Mouse (Mus musculus) urinary bladder, postnatal 14 days (tissue): ENCODE data around the gene Ahr.

Experiments used
- DNase-seq: peaks from one replicate; pipeline ENCODE4 v3.0.0; 2021; ENCODE audit warnings: low spot score

Gene Ahr

GRCm38 (mm10) chr12:35534754-35535236, at the start of gene Ahr:
TSS of gene Ahr (minus strand) at chr12:35535038.
- peak; percentile 92 for DNase-seq

- no peak for DNase-seq
Measured at GRCm38 (mm10) chr12:35578826-35579225, 44.0 kb upstream of the Ahr start.

- no peak for DNase-seq
Measured at GRCm38 (mm10) chr12:35576107-35576506, 41.3 kb upstream of the Ahr start.

- no peak for DNase-seq
Measured at GRCm38 (mm10) chr12:35573713-35574112, 38.9 kb upstream of the Ahr start.

- DNase-seq, result no peak
Measured at GRCm38 (mm10) chr12:35562826-35563225, 28.0 kb upstream of the Ahr start.

- no peak for DNase-seq
Measured at GRCm38 (mm10) chr12:35558868-35559267, 24.0 kb upstream of the Ahr start.

GRCm38 (mm10) chr12:35555925-35556324, 21.1 kb upstream of the Ahr start:
- no peak for DNase-seq

GRCm38 (mm10) chr12:35554309-35554708, 19.5 kb upstream of the Ahr start:
- no peak for DNase-seq

GRCm38 (mm10) chr12:35553174-35553573, 18.3 kb upstream of the Ahr start:
- no peak for DNase-seq

GRCm38 (mm10) chr12:35550299-35550698, 15.5 kb upstream of the Ahr start:
- DNase-seq, result no peak

- no peak for DNase-seq
Measured at GRCm38 (mm10) chr12:35542836-35543235, 8.0 kb upstream of the Ahr start.

- peak; percentile 16 for DNase-seq
Measured at GRCm38 (mm10) chr12:35538843-35539242, 4.0 kb upstream of the Ahr start.

- peak; percentile 59 for DNase-seq
Measured at GRCm38 (mm10) chr12:35534114-35534753, 604 bp downstream of the Ahr start.

- no peak for DNase-seq
Measured at GRCm38 (mm10) chr12:35533748-35534113, 1.1 kb downstream of the Ahr start.

- no peak for DNase-seq
Measured at GRCm38 (mm10) chr12:35533133-35533532, 1.7 kb downstream of the Ahr start.

- peak; percentile 81 for DNase-seq
Measured at GRCm38 (mm10) chr12:35532151-35532550, 2.7 kb downstream of the Ahr start.

GRCm38 (mm10) chr12:35530587-35530986, 4.3 kb downstream of the Ahr start:
- no peak for DNase-seq

- peak; percentile 19 for DNase-seq
Measured at GRCm38 (mm10) chr12:35527429-35527828, 7.4 kb downstream of the Ahr start.

GRCm38 (mm10) chr12:35522585-35523103, 12.2 kb downstream of the Ahr start:
- no peak for DNase-seq

GRCm38 (mm10) chr12:35515621-35516020, 19.2 kb downstream of the Ahr start:
- DNase-seq, result no peak

GRCm38 (mm10) chr12:35514671-35515070, 20.2 kb downstream of the Ahr start:
- no peak for DNase-seq

GRCm38 (mm10) chr12:35510711-35511110, 24.1 kb downstream of the Ahr start:
- DNase-seq, result no peak

GRCm38 (mm10) chr12:35506383-35506782, 28.5 kb downstream of the Ahr start:
- peak; percentile 17 for DNase-seq

- DNase-seq, result no peak
Measured at GRCm38 (mm10) chr12:35504081-35504480, 30.8 kb downstream of the Ahr start.
